9 mouse cellular contexts compared by ENCODE assay signal in genomic region chr9:56864216-56864729, GRCm38 (mm10). TPM values are rescaled to one million over a fixed set of nuclear protein-coding genes. Genes with fewer than 3 reads are reported as not detected.
DNase-seq lines count a peak whose midpoint lies in the region; ATAC-seq lines count a peak whose summit lies in the region.
"Had no signal": no experiment of that assay in that cellular context is flagged by ENCODE, and none has a peak within 500 bp of the region (broad histone marks: within the 10 kb centered on the region; RNA-seq: fewer than 3 reads in every experiment).

Odf3l1 (minus strand) TSS chr9:56864679.

- ATAC-seq in embryonic facial prominence, embryonic 14.5 days (ENCODE audit: low read depth), result no peak; the same call in 1 of the 2 replicates
- no peak for ATAC-seq in intestine, embryonic 14.5 days (replicated peaks; ENCODE audit: low FRiP score, low TSS enrichment, low read depth)

- intact Hi-C loops in gastrocnemius, postnatal 14 days (cut with DNase I; ENCODE audit: low total_unique reads), result no loop called here
- intact Hi-C loops in gastrocnemius, postnatal 36 days (cut with DNase I), result no loop called here

- H3K4me1 ChIP-seq in embryonic facial prominence, embryonic 14.5 days (ENCODE audit: control insufficient read depth, insufficient read depth, low read length), result peaks cover 60% of the 10 kb centered on the region
- H3K4me1 ChIP-seq in intestine, embryonic 14.5 days (replicated peaks; ENCODE audit: control insufficient read depth, insufficient read depth, low read length), result peaks cover 57% of the 10 kb centered on the region

- H3K4me3 ChIP-seq in embryonic facial prominence, embryonic 14.5 days (ENCODE audit: low read depth, low read length), result peak within 1 kb of the TSS; percentile 57
- peak within 1 kb of the TSS; percentile 58 for H3K4me3 ChIP-seq in intestine, embryonic 14.5 days (ENCODE audit: low read depth, low read length)

- peak within 1 kb of the TSS; percentile 77 for H3K9ac ChIP-seq in embryonic facial prominence, embryonic 14.5 days (ENCODE audit: low read depth, low read length)
- H3K9ac ChIP-seq in intestine, embryonic 14.5 days (ENCODE audit: low read length), result peak within 1 kb of the TSS; percentile 63

- 10% methylated on average over 3 of the region's 3 CpGs for WGBS in embryonic facial prominence, embryonic 14.5 days
- WGBS in intestine, embryonic 14.5 days, result 2% methylated on average over 3 of the region's 3 CpGs

- peak within 1 kb of the TSS; percentile 28 for H3K27ac ChIP-seq in embryonic facial prominence, embryonic 14.5 days (replicated peaks; ENCODE audit: low read depth, low read length)
- peak within 1 kb of the TSS; percentile 54 for H3K27ac ChIP-seq in intestine, embryonic 14.5 days (ENCODE audit: low read depth)

- peak within 1 kb of the TSS; percentile 71 for H3K4me2 ChIP-seq in embryonic facial prominence, embryonic 14.5 days (ENCODE audit: low read depth, low read length)
- peak within 1 kb of the TSS; percentile 67 for H3K4me2 ChIP-seq in intestine, embryonic 14.5 days (ENCODE audit: low read length)

- peak; percentile 56 for DNase-seq in gastrocnemius, postnatal 14 days
- no peak for DNase-seq in gastrocnemius, adult 8-10 months (ENCODE audit: low spot score in 2 of 2)
- peak; percentile 79 for DNase-seq in embryonic facial prominence, embryonic 14.5 days (ENCODE audit: low spot score)
- DNase-seq in intestine, embryonic 14.5 days (ENCODE audit: low spot score), result no peak
- DNase-seq in lung, postnatal 10 days, result peak; percentile 53
- no peak for DNase-seq in cerebellum, adult 8-10 months
- no peak for DNase-seq in Muller cell, postnatal 12 days (ENCODE audit: inconsistent ontology term)
- DNase-seq in gastrocnemius, postnatal 36 days, result no peak

- H3K27me3 ChIP-seq in embryonic facial prominence, embryonic 14.5 days (replicated peaks; ENCODE audit: control insufficient read depth, insufficient read depth, low read length), result no peaks in the 10 kb centered on the region
- no peaks in the 10 kb centered on the region for H3K27me3 ChIP-seq in intestine, embryonic 14.5 days (replicated peaks; ENCODE audit: control insufficient read depth, insufficient read depth, low read length)

- no peaks in the 10 kb centered on the region for H3K9me3 ChIP-seq in embryonic facial prominence, embryonic 14.5 days (ENCODE audit: control insufficient read depth, low read length)
- no peaks in the 10 kb centered on the region for H3K9me3 ChIP-seq in intestine, embryonic 14.5 days (ENCODE audit: control insufficient read depth, low read length)

- H3K36me3 ChIP-seq in embryonic facial prominence, embryonic 14.5 days (ENCODE audit: control insufficient read depth, insufficient read depth, low read length), result no peaks in the 10 kb centered on the region
- no peaks in the 10 kb centered on the region for H3K36me3 ChIP-seq in intestine, embryonic 14.5 days (ENCODE audit: control insufficient read depth, insufficient read depth, low read length)

RNA-seq across cellular contexts. Expression of gene Odf3l1, which starts in this region (rescaled TPM):
- total RNA-seq in gastrocnemius, postnatal 14 days (2021), result under 1 TPM in 1 of 2 experiments, not detected in 1; 0.80 TPM
- total RNA-seq in gastrocnemius, adult 8-10 months (2022), result under 1 TPM in 1 of 4 experiments, not detected in 3; 0.27 TPM
- polyA plus RNA-seq in embryonic facial prominence, embryonic 14.5 days (2014; fragmentation: Nextera tagmentation; extraction: Ambion mirVana), result 1.7 and 2.7 TPM in 2 replicates
- polyA plus RNA-seq in intestine, embryonic 14.5 days (2014; fragmentation: Nextera tagmentation; extraction: Ambion mirVana), result 1.6 and 1.8 TPM in 2 replicates
- total RNA-seq in gastrocnemius, postnatal 36 days (2021), result not detected
- total RNA-seq: CH12.LX had no signal

Comparison
In these comparisons a context has a peak if more than half of its experiments do, and no peak if none do; other contexts are left out.
1. Peak in DNase-seq in gastrocnemius, postnatal 14 days; RNA of the gene not detected or under 1 TPM.
2. DNase-seq: peak in embryonic facial prominence, embryonic 14.5 days (single experiment) and lung, postnatal 10 days (single experiment); none in gastrocnemius, adult 8-10 months (0 of 2), intestine, embryonic 14.5 days (single experiment), cerebellum, adult 8-10 months (single experiment), Muller cell, postnatal 12 days (single experiment) and gastrocnemius, postnatal 36 days (0 of 2).